Comparison of ENCODE assay signal across 16 mouse cellular contexts in the genomic region with DNA sequence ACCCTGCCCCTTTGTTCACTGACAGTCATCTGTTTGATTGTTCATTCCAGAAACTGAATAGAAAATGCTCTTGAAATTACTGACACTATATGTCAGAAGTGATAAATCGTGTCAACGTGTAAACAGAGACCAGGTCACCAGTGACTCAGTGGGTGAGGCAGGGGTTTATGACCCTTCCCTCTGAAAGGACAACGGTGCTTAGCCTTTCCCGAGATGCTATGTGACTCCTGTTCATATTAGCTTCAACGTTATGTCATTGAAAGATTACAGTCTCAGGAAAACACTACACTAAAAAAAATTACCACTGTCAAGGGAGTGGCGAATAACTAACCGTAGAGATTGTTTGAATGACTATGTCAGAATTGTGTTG.
DNase-seq lines count a peak whose midpoint lies in the region; ATAC-seq and TF ChIP-seq lines count a peak whose summit lies in the region.
"Had no signal": no experiment of that assay in that cellular context is flagged by ENCODE, and none has a peak within 500 bp of the region (broad histone marks: within the 10 kb centered on the region; RNA-seq: fewer than 3 reads in every experiment).

No protein-coding gene starts in this region.

- H3K27me3 ChIP-seq in lung, embryonic 14.5 days (ENCODE audit: insufficient read depth, low read length) = no peaks in the 10 kb centered on the region
- H3K27me3 ChIP-seq in intestine, embryonic 14.5 days (replicated peaks; ENCODE audit: control insufficient read depth, insufficient read depth, low read length) = no peaks in the 10 kb centered on the region
- H3K27me3 ChIP-seq in stomach, embryonic 16.5 days (ENCODE audit: control insufficient read depth, insufficient read depth, low read length) = no peaks in the 10 kb centered on the region
- no peaks in the 10 kb centered on the region for H3K27me3 ChIP-seq in midbrain, postnatal 0 days (ENCODE audit: insufficient read depth, low read length)
- H3K27me3 ChIP-seq: CH12.LX had no signal

- 30% methylated on average over 7 of the region's 7 CpGs for WGBS in lung, embryonic 14.5 days
- WGBS in lung, adult 2 months = 31% methylated on average over 7 of the region's 7 CpGs
- WGBS in intestine, embryonic 14.5 days = 29% methylated on average over 7 of the region's 7 CpGs
- 27% methylated on average over 7 of the region's 7 CpGs for WGBS in stomach, embryonic 16.5 days
- 85% methylated on average over 7 of the region's 7 CpGs for WGBS in midbrain, postnatal 0 days

- H3K9ac ChIP-seq in lung, embryonic 14.5 days = no peak overlapping the region
- H3K9ac ChIP-seq in intestine, embryonic 14.5 days (ENCODE audit: low read length) = no peak overlapping the region
- no peak overlapping the region for H3K9ac ChIP-seq in stomach, embryonic 16.5 days (ENCODE audit: low read length)
- H3K9ac ChIP-seq in midbrain, postnatal 0 days (replicated peaks; ENCODE audit: low read length, poor library complexity, severe bottlenecking) = no peak overlapping the region

- peak overlapping the region; percentile 69 for H3K27ac ChIP-seq in gastrocnemius, adult 2 months
- peak overlapping the region; percentile 52; the same call in 1 of the 2 replicates for H3K27ac ChIP-seq in lung, embryonic 14.5 days (ENCODE audit: low read depth)
- H3K27ac ChIP-seq in intestine, embryonic 14.5 days (ENCODE audit: low read depth) = no peak overlapping the region; the same call in 1 of the 2 replicates
- H3K27ac ChIP-seq in stomach, embryonic 16.5 days (ENCODE audit: low read length) = peak overlapping the region; percentile 69; the same call in 1 of the 2 replicates
- H3K27ac ChIP-seq in midbrain, postnatal 0 days (ENCODE audit: low read depth, low read length) = no peak overlapping the region
- H3K27ac ChIP-seq: limb, embryonic 10.5 days had no signal

- no peak for TF ChIP-seq POLR2A in lung, adult 2 months (IDR thresholded peaks at IDR 0.05; ENCODE audit: borderline replicate concordance, extremely low read depth, low read depth, low read length)

- no peaks in the 10 kb centered on the region for H3K9me3 ChIP-seq in lung, embryonic 14.5 days (ENCODE audit: low read depth, low read length)
- H3K9me3 ChIP-seq in intestine, embryonic 14.5 days (ENCODE audit: control insufficient read depth, low read length) = no peaks in the 10 kb centered on the region
- no peaks in the 10 kb centered on the region for H3K9me3 ChIP-seq in stomach, embryonic 16.5 days (replicated peaks; ENCODE audit: control insufficient read depth, low read length)
- H3K9me3 ChIP-seq in midbrain, postnatal 0 days (ENCODE audit: low read length) = no peaks in the 10 kb centered on the region
- H3K9me3 ChIP-seq: limb, embryonic 10.5 days had no signal

- intact Hi-C loops in gastrocnemius, adult 2 months (cut with DNase I) = no loop called here
- intact Hi-C loops in gastrocnemius, postnatal 14 days (cut with DNase I; ENCODE audit: low total_unique reads) = no loop called here

- DNase-seq in gastrocnemius, adult 2 months = no peak
- DNase-seq in gastrocnemius, postnatal 14 days = no peak
- DNase-seq in lung, embryonic 14.5 days = no peak
- DNase-seq in lung, adult 2 months = no peak
- DNase-seq in intestine, embryonic 14.5 days (ENCODE audit: low spot score) = no peak
- DNase-seq in urinary bladder, postnatal 10 days (ENCODE audit: low spot score) = no peak
- no peak for DNase-seq in midbrain, postnatal 0 days (ENCODE audit: low spot score)
- DNase-seq: adrenal gland, adult 2 months; cerebellum, postnatal 10 days; heart, postnatal 4 days had no signal

- peaks cover 13% of the 10 kb centered on the region for H3K4me1 ChIP-seq in lung, embryonic 14.5 days (ENCODE audit: insufficient read depth)
- H3K4me1 ChIP-seq in lung, adult 2 months (ENCODE audit: control insufficient read depth, insufficient read depth, low read length) = peaks cover 21% of the 10 kb centered on the region
- H3K4me1 ChIP-seq in intestine, embryonic 14.5 days (replicated peaks; ENCODE audit: control insufficient read depth, insufficient read depth, low read length) = peaks cover 10% of the 10 kb centered on the region
- H3K4me1 ChIP-seq in stomach, embryonic 16.5 days (ENCODE audit: control insufficient read depth, insufficient read depth, low read length) = peaks cover 15% of the 10 kb centered on the region
- H3K4me1 ChIP-seq in midbrain, postnatal 0 days (ENCODE audit: insufficient read depth, low read length) = no peaks in the 10 kb centered on the region

- peak; percentile 21; the same call in 1 of the 2 replicates for ATAC-seq in lung, embryonic 14.5 days (ENCODE audit: insufficient read depth)
- ATAC-seq in intestine, embryonic 14.5 days (replicated peaks; ENCODE audit: low FRiP score, low TSS enrichment, low read depth) = peak; percentile 73; the same call in 1 of the 2 replicates
- ATAC-seq in stomach, embryonic 16.5 days (ENCODE audit: insufficient read depth, low FRiP score) = peak; percentile 47; the same call in 1 of the 2 replicates
- no peak for ATAC-seq in midbrain, postnatal 0 days (ENCODE audit: low FRiP score)
- ATAC-seq: forebrain, embryonic 16.5 days had no signal

- H3K4me2 ChIP-seq in lung, embryonic 14.5 days = no peak overlapping the region
- H3K4me2 ChIP-seq in intestine, embryonic 14.5 days (ENCODE audit: low read length) = no peak overlapping the region
- H3K4me2 ChIP-seq in stomach, embryonic 16.5 days (ENCODE audit: low read depth, low read length) = no peak overlapping the region
- no peak overlapping the region for H3K4me2 ChIP-seq in midbrain, postnatal 0 days (ENCODE audit: low read depth, low read length, poor library complexity, severe bottlenecking)
- H3K4me2 ChIP-seq: liver, embryonic 11.5 days; midbrain, embryonic 11.5 days had no signal

- no peak for TF ChIP-seq CTCF in gastrocnemius, adult 2 months (IDR thresholded peaks at IDR 0.05)
- no peak for TF ChIP-seq CTCF in lung, embryonic 14.5 days (IDR thresholded peaks at IDR 0.05; ENCODE audit: low read depth)
- no peak for TF ChIP-seq CTCF in lung, adult 2 months (IDR thresholded peaks at IDR 0.05; ENCODE audit: insufficient read depth, low read length)
- TF ChIP-seq CTCF in midbrain, postnatal 0 days (IDR thresholded peaks at IDR 0.05) = no peak

- H3K4me3 ChIP-seq in gastrocnemius, adult 2 months = no peak overlapping the region
- no peak overlapping the region for H3K4me3 ChIP-seq in lung, embryonic 14.5 days (ENCODE audit: low read depth, low read length)
- H3K4me3 ChIP-seq in lung, adult 2 months (replicated peaks; ENCODE audit: extremely low read depth, low read depth, low read length) = no peak overlapping the region
- no peak overlapping the region for H3K4me3 ChIP-seq in intestine, embryonic 14.5 days (ENCODE audit: low read depth, low read length)
- H3K4me3 ChIP-seq in stomach, embryonic 16.5 days (replicated peaks; ENCODE audit: low read length) = no peak overlapping the region
- no peak overlapping the region for H3K4me3 ChIP-seq in midbrain, postnatal 0 days (ENCODE audit: low read depth, low read length)
- H3K4me3 ChIP-seq: limb, embryonic 10.5 days had no signal

- no peaks in the 10 kb centered on the region for H3K36me3 ChIP-seq in lung, embryonic 14.5 days (ENCODE audit: insufficient read depth)
- H3K36me3 ChIP-seq in intestine, embryonic 14.5 days (ENCODE audit: control insufficient read depth, insufficient read depth, low read length) = no peaks in the 10 kb centered on the region
- H3K36me3 ChIP-seq in stomach, embryonic 16.5 days (ENCODE audit: control insufficient read depth, insufficient read depth, low read length) = no peaks in the 10 kb centered on the region
- H3K36me3 ChIP-seq in midbrain, postnatal 0 days (ENCODE audit: insufficient read depth, low read length) = no peaks in the 10 kb centered on the region
- H3K36me3 ChIP-seq: limb, embryonic 10.5 days had no signal

Comparison
In these comparisons a context has a peak if more than half of its experiments do, and no peak if none do; other contexts are left out.
1. H3K27ac ChIP-seq: peak in gastrocnemius, adult 2 months (single experiment), lung, embryonic 14.5 days (single experiment) and stomach, embryonic 16.5 days (single experiment); none in intestine, embryonic 14.5 days (single experiment) and midbrain, postnatal 0 days (single experiment).